Mouse (Mus musculus): ENCODE measurements around the gene Cmss1.
A peak's percentile ranks its signal among the peaks of the same experiment; 100 is the strongest.

Gene Cmss1

DNA sequence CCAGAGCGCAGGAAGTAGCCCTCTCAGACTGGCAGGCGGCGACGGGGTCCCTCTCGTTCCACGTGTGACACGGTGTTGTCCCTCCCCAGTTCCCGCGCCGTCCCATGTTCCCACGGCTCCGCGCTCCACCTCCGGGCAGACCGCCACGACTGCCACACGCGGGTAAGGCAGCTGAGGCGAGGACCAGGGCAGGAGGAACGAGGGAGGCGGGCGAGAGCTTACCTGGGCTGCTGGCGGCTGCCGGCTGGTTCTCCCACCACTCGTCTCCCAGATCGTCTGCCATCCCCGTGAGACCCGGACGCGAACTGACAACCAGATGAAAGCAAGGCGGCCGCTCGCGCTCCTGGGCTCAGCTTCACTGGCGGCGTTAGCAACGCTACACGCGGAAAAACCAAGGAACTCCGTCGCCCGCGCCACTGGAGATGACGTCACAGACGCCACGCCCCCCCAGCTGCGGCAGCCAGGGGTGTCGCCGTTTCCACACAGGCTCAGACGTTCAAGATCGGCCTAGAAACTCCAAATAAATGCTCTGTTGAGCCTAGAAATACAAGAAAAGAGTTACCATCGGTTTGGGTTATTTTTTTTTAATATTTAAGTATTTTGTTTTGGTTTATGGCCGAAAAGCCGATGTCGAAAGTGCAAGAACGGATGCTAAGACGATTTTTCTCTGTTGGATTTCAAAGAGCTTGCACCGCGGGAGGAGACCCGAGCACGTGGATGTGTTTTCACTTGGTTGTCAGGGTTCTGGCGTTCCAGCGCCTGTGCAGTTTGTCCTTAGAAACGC lies at the start of gene Cmss1:
TSS of gene Cmss1 (minus strand) at position 421 of the 784 bp plus-strand sequence.
- DNase-seq (ENCODE audit: low read depth, low spot score), result peak; percentile 68

GRCm38 (mm10) chr16:57649888-57650287 lies 43.2 kb upstream of the Cmss1 start:
- DNase-seq (ENCODE audit: low read depth, low spot score), result no peak

- DNase-seq (ENCODE audit: low read depth, low spot score), result no peak
These were observed 34.8 kb upstream of the Cmss1 start for GRCm38 (mm10) chr16:57641346-57641885.

DNA sequence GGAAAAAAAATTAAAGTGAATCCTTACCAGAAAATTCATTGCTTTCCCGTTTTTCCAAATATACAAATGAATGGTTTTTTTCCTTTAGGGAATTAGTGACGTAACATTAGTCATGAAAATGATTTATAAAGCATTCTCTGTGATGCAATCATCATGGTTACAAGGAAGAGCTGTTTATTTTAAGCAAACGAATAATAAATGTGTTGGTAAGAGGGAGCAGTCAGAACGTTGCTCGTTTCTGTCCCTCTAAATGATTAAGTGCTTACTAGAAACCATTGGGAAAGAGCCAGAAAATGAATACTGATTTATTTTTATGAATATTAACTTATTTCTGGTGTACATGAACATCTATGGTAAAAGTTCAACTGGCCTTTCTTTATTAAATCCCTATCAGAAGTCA lies 28.1 kb upstream of the Cmss1 start:
- no peak for DNase-seq (ENCODE audit: low read depth, low spot score)

- peak; percentile 28 for DNase-seq (ENCODE audit: low read depth, low spot score)
These were observed 27.5 kb upstream of the Cmss1 start for GRCm38 (mm10) chr16:57634191-57634590.

DNA sequence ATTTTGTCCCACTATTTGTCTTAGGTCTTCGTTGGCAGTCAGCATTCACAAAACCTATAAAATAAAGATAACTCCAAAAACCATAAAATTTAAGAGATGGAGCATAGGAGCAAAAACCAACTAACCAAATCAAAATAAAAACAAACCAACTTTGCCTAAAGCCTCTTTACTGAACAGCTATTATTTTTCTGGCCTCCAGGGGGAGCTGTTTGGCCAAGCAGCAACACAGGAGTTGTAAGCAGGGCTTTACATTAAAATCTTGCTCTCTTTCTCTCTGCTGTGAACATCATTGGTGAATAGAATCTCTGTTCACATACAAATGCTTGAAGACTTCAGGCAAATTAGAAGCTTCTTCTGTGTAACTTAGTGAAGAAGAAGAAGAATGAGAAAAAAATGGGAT lies 5.1 kb upstream of the Cmss1 start:
- DNase-seq (ENCODE audit: low read depth, low spot score), result no peak

GRCm38 (mm10) chr16:57601031-57601430 lies 5.6 kb downstream of the Cmss1 start:
- DNase-seq (ENCODE audit: low read depth, low spot score), result no peak

DNA sequence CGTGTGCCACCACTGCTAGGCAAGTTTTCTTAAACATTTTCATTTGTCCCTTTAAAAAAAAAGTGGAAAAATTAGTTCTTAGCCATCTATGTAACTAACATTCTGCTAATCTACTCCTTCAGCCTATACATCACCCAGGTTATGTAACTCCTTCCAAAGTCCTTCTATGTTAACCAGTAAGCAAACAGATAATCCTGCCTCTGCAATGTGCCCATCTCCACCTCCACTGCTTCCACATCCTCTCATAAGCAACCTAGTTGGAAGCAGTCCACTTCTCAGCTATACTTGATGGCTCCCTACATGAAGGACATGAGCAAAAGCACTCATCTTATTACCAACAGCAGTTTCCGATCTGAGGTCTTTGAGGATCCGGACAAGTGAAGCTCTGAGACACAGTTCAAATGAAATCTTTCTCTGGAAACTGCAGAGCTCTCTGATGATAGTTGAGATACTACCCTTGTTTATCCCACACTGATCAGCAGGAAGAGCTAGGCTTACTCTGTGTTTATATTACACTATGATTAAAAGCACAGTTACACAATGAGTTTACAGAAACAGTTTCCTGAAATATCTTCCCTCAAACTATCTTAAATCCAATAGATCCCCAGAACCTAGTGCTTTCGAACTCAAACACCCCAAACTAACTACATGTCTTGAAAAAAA lies 9.2 kb downstream of the Cmss1 start:
- no peak for DNase-seq (ENCODE audit: low read depth, low spot score)

DNA sequence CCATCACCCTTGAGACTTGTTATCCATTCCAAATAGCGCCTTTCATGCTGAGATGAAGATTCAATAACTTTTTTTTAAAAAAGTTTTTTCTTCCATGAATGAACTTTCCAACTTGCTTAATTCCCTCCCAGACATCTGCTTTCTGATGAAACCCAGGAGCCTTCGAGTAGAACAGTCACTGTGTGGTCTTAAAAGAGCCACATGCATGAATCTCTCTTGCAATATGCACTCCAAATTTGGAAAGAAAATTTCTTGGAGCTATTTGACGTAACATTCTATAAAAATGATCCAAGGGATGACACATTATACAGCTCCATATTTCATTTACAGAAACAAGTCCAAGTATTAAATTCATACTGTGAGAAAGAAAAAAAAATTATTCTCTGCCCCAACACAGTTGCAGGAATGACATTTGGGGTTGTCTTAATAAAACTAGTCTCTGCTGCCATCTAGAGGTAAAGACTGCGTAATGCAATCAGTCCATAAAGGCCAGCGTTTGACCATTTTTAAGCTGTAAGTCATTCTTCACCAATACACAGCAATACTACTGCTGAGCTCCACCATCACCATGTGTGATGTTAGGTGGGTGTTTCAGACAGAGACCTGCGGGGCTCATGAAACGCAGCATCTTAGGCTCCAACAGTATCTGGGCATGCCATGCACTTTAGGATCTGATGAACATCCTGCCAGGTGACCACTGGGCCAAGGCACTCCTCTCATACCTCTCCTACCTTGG lies 13.1 kb downstream of the Cmss1 start:
- DNase-seq (ENCODE audit: low read depth, low spot score), result peak; percentile 29

DNA sequence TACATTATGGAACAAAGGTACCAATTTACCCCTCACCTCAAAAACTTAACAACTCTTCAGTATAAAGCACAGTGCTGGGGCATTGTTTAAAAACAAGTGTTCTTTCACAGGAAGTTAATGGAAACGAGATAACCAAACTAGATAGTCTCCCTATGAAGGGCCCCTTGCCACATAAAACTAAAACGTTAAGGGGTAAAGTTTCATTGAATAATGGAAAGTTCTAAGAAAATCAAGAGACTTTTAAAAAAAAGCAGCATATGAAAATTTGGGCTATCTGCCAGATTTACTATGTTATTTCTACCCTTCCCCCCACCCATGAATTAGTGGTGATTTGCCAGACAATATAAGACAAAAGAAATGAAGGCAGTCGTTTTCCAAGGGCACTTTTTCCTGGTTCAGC lies 21.5 kb downstream of the Cmss1 start:
- DNase-seq (ENCODE audit: low read depth, low spot score), result no peak

DNA sequence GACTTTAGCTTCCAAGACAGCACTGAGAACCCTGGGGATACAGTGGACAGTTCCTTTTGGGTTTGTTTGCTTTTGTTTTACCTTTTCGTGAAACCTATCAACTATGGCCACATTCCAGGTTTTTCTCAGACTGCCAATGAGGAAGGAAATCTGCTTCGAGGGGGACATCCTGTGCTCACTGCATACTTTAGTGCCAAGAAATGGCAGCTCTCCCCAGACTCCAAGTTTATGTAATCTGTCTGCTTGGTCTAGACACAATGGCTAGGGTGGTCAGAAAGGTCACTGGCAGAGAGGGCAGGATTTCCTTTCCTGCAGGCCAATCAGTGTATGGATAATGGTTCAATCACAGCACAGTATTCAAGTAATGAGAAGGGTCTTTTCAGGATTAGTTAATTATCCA lies 24.7 kb downstream of the Cmss1 start:
- no peak for DNase-seq (ENCODE audit: low read depth, low spot score)

DNA sequence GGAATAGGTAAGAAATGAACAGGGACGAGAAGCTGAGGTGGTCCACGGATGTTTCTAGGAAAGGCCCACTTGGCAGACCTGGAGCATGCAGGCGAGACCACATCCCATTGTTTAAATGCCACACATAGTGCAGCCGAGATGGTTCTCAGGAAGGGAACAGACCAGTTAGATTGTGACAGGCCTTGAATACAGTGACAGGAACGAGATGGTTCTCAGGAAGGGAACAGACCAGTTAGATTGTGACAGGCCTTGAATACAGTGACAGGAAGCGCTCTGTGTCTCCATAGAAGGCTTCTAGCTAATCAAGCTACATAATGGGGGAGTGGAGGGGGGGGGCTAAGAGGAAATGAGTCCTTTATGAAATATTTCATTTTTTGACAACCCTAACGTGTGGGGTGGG lies 26.6 kb downstream of the Cmss1 start:
- DNase-seq (ENCODE audit: low read depth, low spot score), result no peak

DNA sequence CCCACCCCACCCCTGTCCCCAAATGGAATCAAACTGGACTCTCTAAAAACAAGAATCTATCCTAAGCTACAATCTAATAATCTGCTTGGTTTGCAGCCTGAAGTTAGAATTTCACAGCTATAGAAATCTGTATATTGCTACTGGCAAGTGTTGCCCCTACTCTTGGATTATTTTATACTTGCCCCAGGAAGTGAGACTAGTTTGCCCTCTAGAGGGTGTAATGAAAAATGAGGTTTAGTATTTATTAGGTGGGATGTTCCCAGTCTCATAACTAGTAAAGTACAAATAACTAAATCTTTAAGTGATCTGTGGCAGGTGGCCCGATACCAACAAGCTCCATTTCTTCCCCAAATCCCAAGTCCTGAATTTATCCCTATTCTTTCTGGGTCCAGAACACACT lies 29.1 kb downstream of the Cmss1 start:
- DNase-seq (ENCODE audit: low read depth, low spot score), result no peak

- DNase-seq (ENCODE audit: low read depth, low spot score), result no peak
These were observed 30.8 kb downstream of the Cmss1 start for GRCm38 (mm10) chr16:57575764-57576388.

- no peak for DNase-seq (ENCODE audit: low read depth, low spot score)
These were observed 32.8 kb downstream of the Cmss1 start for GRCm38 (mm10) chr16:57573831-57574230.

- no peak for DNase-seq (ENCODE audit: low read depth, low spot score)
These were observed 35.8 kb downstream of the Cmss1 start for GRCm38 (mm10) chr16:57570789-57571311.

- no peak for DNase-seq (ENCODE audit: low read depth, low spot score)
These were observed 37.8 kb downstream of the Cmss1 start for GRCm38 (mm10) chr16:57568648-57569404.

GRCm38 (mm10) chr16:57566215-57566614 lies 40.4 kb downstream of the Cmss1 start:
- no peak for DNase-seq (ENCODE audit: low read depth, low spot score)

- DNase-seq (ENCODE audit: low read depth, low spot score), result no peak
These were observed 41.9 kb downstream of the Cmss1 start for GRCm38 (mm10) chr16:57564807-57565206.

DNA sequence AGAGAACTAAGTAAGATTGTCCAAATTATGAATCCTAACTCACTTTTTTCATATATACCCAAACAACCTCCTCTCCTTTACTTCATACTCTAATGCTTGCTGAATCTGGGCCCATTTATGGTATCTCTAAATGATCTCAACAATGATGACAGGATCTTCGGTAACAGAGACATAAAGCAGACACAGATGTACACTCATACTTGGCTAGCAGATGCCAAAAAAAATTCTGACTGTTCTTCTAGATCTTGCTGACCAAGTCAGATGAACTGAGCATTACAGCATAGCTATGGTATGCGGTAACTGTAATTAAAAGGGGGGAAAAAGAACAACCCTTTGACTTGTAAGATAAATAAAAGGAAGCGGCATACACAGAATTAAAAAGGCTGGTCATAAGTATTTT lies 43.2 kb downstream of the Cmss1 start:
- DNase-seq (ENCODE audit: low read depth, low spot score), result no peak

DNA sequence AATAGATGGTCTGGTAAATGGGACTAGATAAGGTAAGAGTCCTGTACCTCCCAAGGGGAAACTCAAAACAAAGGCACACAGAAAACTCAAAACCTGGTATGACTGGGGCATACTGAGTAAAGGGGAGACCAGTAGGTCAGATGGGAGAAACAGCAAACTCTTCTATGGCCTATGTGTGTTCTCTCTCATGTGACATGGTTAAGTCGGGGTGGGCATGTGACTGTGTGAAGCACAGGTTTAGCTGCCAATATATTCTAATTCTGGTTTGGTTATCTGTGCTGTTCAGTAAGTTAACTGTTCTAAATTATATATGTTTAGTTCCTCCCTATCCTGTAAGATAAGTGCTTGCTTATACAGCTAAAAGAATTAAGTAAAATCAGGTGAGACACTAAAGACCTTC lies 46.5 kb downstream of the Cmss1 start:
- DNase-seq (ENCODE audit: low read depth, low spot score), result no peak

Data from retina, adult 2 months (tissue).